Comparison of ENCODE assay signal across 24 mouse cellular contexts in the genomic region with DNA sequence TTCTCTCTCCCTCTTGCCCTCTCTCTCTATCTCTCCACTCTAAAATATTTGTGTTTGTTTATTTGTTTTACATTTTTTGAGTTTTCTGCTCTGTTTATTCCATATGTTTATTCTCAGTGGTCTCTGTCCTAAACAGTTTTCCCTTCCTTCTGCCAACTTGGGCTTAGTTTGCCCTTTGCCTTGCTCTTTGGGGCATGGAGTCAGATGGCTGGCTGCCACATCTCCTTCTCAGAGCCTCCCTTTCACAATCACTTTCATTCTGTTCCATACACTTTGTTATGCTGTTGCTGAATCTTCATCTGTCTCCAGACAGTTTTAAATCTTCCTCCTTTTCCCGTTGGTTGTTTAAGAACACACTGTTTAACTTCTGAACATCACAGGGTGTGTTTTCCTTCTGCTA. TPM values are rescaled to one million over a fixed set of nuclear protein-coding genes. Genes with fewer than 3 reads are reported as not detected.
DNase-seq lines count a peak whose midpoint lies in the region; ATAC-seq and TF ChIP-seq lines count a peak whose summit lies in the region.
"Had no signal": no experiment of that assay in that cellular context is flagged by ENCODE, and none has a peak within 500 bp of the region (broad histone marks: within the 10 kb centered on the region; RNA-seq: fewer than 3 reads in every experiment).

No protein-coding gene starts in this region.

- peaks cover 3% of the 10 kb centered on the region; the same call in 1 of the 2 replicates for H3K4me1 ChIP-seq in liver, adult 2 months (ENCODE audit: control insufficient read depth, insufficient read depth, low read length)
- H3K4me1 ChIP-seq in liver, embryonic 12.5 days: no peaks in the 10 kb centered on the region
- H3K4me1 ChIP-seq: embryonic facial prominence, embryonic 13.5 days; lung, embryonic 15.5 days had no signal

- H3K4me2 ChIP-seq in liver, embryonic 12.5 days: no peak overlapping the region
- H3K4me2 ChIP-seq: embryonic facial prominence, embryonic 13.5 days; forebrain, embryonic 13.5 days; heart, embryonic 12.5 days; hindbrain, embryonic 13.5 days; liver, embryonic 11.5 days; lung, embryonic 15.5 days had no signal

- intact Hi-C loops in gastrocnemius, adult 2 months (cut with DNase I): no loop called here
- intact Hi-C loops in gastrocnemius, postnatal 36 days (cut with DNase I): no loop called here

- H3K9ac ChIP-seq in liver, adult 2 months (ENCODE audit: low read depth, low read length): no peak overlapping the region
- no peak overlapping the region for H3K9ac ChIP-seq in liver, embryonic 12.5 days
- H3K9ac ChIP-seq: embryonic facial prominence, embryonic 13.5 days; forebrain, embryonic 13.5 days; heart, embryonic 12.5 days; hindbrain, embryonic 13.5 days; lung, embryonic 15.5 days had no signal

- 12% methylated on average over 1 of the region's 1 CpGs for WGBS in liver, adult 2 months
- 80% methylated on average over 1 of the region's 1 CpGs for WGBS in liver, embryonic 12.5 days (ENCODE audit: insufficient replicate concordance)

- no peak for TF ChIP-seq CTCF in gastrocnemius, adult 2 months (IDR thresholded peaks at IDR 0.05)
- TF ChIP-seq CTCF in liver, adult 2 months (IDR thresholded peaks at IDR 0.05; ENCODE audit: low read depth, low read length): no peak

- ATAC-seq in liver, embryonic 12.5 days: no peak
- ATAC-seq: forebrain, embryonic 13.5 days; Patski had no signal

- TF ChIP-seq POLR2A in liver, adult 2 months (IDR thresholded peaks at IDR 0.05; ENCODE audit: extremely low read depth, insufficient read depth, low read length): no peak

- H3K27me3 ChIP-seq in liver, adult 2 months (ENCODE audit: control insufficient read depth, insufficient read depth, low read length): no peaks in the 10 kb centered on the region
- no peaks in the 10 kb centered on the region for H3K27me3 ChIP-seq in liver, embryonic 12.5 days (replicated peaks)
- H3K27me3 ChIP-seq: embryonic facial prominence, embryonic 13.5 days; forebrain, embryonic 13.5 days; heart, embryonic 12.5 days; lung, embryonic 15.5 days; Patski had no signal

- no peaks in the 10 kb centered on the region for H3K9me3 ChIP-seq in liver, embryonic 12.5 days (replicated peaks)
- H3K9me3 ChIP-seq: embryonic facial prominence, embryonic 13.5 days; forebrain, embryonic 13.5 days; heart, embryonic 12.5 days; hindbrain, embryonic 13.5 days; lung, embryonic 15.5 days had no signal

- no peaks in the 10 kb centered on the region for H3K36me3 ChIP-seq in liver, adult 2 months (ENCODE audit: control insufficient read depth, insufficient read depth, low read length)
- H3K36me3 ChIP-seq in liver, embryonic 12.5 days: peaks cover 26% of the 10 kb centered on the region
- H3K36me3 ChIP-seq: embryonic facial prominence, embryonic 13.5 days; heart, embryonic 12.5 days; hindbrain, embryonic 13.5 days; lung, embryonic 15.5 days had no signal

- H3K79me2 ChIP-seq in liver, adult 2 months (ENCODE audit: control insufficient read depth, insufficient read depth, low read length): no peaks in the 10 kb centered on the region

- peak overlapping the region; percentile 59 for H3K27ac ChIP-seq in gastrocnemius, adult 2 months
- H3K27ac ChIP-seq in liver, adult 2 months (replicated peaks; ENCODE audit: insufficient read depth, low read depth, low read length): no peak overlapping the region
- no peak overlapping the region for H3K27ac ChIP-seq in liver, embryonic 12.5 days
- H3K27ac ChIP-seq: embryonic facial prominence, embryonic 13.5 days; forebrain, embryonic 13.5 days; hindbrain, embryonic 13.5 days; lung, embryonic 15.5 days had no signal

- DNase-seq in gastrocnemius, adult 2 months: no peak
- no peak for DNase-seq in gastrocnemius, postnatal 36 days
- peak; percentile 83 for DNase-seq in liver, adult 2 months (ENCODE audit: extremely low read depth, low read depth, low spot score)
- peak; percentile 10 for DNase-seq in adrenal gland, postnatal 25 days
- peak; percentile 21 to 52 for DNase-seq in lung, postnatal 4 days
- no peak for DNase-seq in c-Kit-positive CD71-positive TER-119-positive erythroid progenitor cells, embryonic 14.5 days (ENCODE audit: low spot score)
- DNase-seq: cerebellum, adult 8-10 months; cerebellum, postnatal 36 days; embryo, embryonic 11 days; heart, postnatal 14 days; kidney, adult 18-20 months; layer of hippocampus, postnatal 36 days; midbrain, embryonic 14.5 days; right cerebral cortex, postnatal 25 days; spleen, adult 18-20 months had no signal

- peak overlapping the region; percentile 56 for H3K4me3 ChIP-seq in gastrocnemius, adult 2 months
- H3K4me3 ChIP-seq in liver, adult 2 months (ENCODE audit: insufficient read depth, low read depth, low read length): no peak overlapping the region
- no peak overlapping the region for H3K4me3 ChIP-seq in liver, embryonic 12.5 days
- H3K4me3 ChIP-seq: embryonic facial prominence, embryonic 13.5 days; erythroblast, embryonic 14.5 days; forebrain, embryonic 13.5 days; heart, embryonic 12.5 days; hindbrain, embryonic 13.5 days; lung, embryonic 15.5 days had no signal

RNA-seq across cellular contexts. Expression of a gene that starts 37.4 kb away (rescaled TPM):
- total RNA-seq in gastrocnemius, adult 2 months (2021): under 1 TPM; 0.43 to 0.59 TPM
- total RNA-seq in gastrocnemius, postnatal 36 days (2021): under 1 TPM; 0.18 to 0.74 TPM
- 8.7 and 21.4 TPM in 2 replicates for total RNA-seq in liver, adult 2 months (2014; rRNA removed)
- 11.7 and 12.6 TPM in 2 replicates for polyA plus RNA-seq in liver, adult 2 months (2012; rRNA removed)
- polyA plus RNA-seq in liver, embryonic 12.5 days (2016; fragmentation: Nextera tagmentation; extraction: Ambion mirVana): 130 and 139 TPM in 2 replicates
- 0.48 and 0.85 TPM in 2 replicates for total RNA-seq in adrenal gland, postnatal 25 days (2021)

Comparison
In these comparisons a context has a peak if more than half of its experiments do, and no peak if none do; other contexts are left out.
1. DNase-seq: peak in liver, adult 2 months (single experiment), adrenal gland, postnatal 25 days (single experiment) and lung, postnatal 4 days (2 of 2); none in gastrocnemius, adult 2 months (single experiment), gastrocnemius, postnatal 36 days (0 of 2) and c-Kit-positive CD71-positive TER-119-positive erythroid progenitor cells, embryonic 14.5 days (single experiment).